Mouse (Mus musculus): ENCODE measurements around the gene Tgfbr1. TPM values are rescaled to one million over a fixed set of nuclear protein-coding genes. Genes with fewer than 3 reads are reported as not detected.
A peak's percentile ranks its signal among the peaks of the same experiment; 100 is the strongest.

The Tgfbr1 gene
- 100 to 1,000 TPM in 5 of 26 experiments, 10 to 100 TPM in 21; 20.5 to 186 (median 43.9) TPM for total RNA-seq (2018; cell fraction: chromatin; rRNA removed)
- total RNA-seq (2018; cell fraction: cytosol; rRNA removed): 100 to 1,000 TPM in 1 of 26 experiments, 10 to 100 TPM in 25; 23.9 to 110 (median 47.2) TPM
- 100 to 1,000 TPM in 5 of 26 experiments, 10 to 100 TPM in 21; 44.0 to 183 (median 73.9) TPM for total RNA-seq (2018; cell fraction: nucleus; rRNA removed)
- polyA plus RNA-seq (2018): 31.9 to 48.4 TPM (median 37.0 TPM) in 3 replicates

DNA sequence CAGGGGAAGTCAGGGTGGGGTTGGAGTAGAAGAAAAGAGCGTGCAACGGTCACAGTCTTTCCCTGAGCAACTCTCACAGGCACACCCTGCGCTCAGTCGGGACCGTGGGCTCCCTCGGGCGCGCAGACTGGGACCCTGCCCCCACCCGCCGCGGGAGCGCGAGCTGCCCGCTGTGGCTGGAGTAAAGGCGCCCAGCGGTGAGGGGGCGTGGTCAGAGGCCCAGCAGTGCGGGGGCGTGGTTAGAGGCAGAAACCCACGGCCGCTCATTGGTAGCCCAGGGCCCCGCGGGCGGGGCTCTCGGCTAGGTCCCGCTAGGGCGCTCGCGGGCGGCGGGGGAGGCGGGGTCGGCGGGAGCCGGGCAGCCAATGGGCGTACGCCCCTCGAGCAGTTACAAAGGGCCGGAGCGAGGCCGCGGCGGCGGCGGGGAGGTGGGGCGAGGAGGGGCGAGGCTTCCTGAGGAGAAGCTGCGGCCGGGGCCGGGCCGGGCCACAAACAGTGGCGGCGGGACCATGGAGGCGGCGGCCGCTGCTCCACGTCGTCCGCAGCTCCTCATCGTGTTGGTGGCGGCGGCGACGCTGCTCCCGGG, at the start of gene Tgfbr1:
Gene Tgfbr1 (plus strand): TSS at position 420 of the 586 bp plus-strand sequence.
- peak within 1 kb of the TSS; percentile 79 for H3K27ac ChIP-seq
- H3K79me2 ChIP-seq (ENCODE audit: inconsistent target): peaks cover 42% of the 10 kb centered on the region
- H3K4me3 ChIP-seq (ENCODE audit: inconsistent target): peak within 1 kb of the TSS; percentile 87
- 1% methylated on average over 42 of the region's 65 CpGs for WGBS (ENCODE audit: missing documents)
- no peaks in the 10 kb centered on the region for H3K36me3 ChIP-seq (ENCODE audit: inconsistent target)

- no peak overlapping the region for H3K4me3 ChIP-seq (ENCODE audit: inconsistent target)
- H3K79me2 ChIP-seq (ENCODE audit: inconsistent target): no peaks in the 10 kb centered on the region
- 0% methylated on average over 5 of the region's 5 CpGs for WGBS (ENCODE audit: missing documents)
- H3K27ac ChIP-seq: peak overlapping the region; percentile 95
- H3K36me3 ChIP-seq (ENCODE audit: inconsistent target): no peaks in the 10 kb centered on the region
These were observed 49.6 kb upstream of the Tgfbr1 start for GRCm38 (mm10) chr4:47303340-47303998.

DNA sequence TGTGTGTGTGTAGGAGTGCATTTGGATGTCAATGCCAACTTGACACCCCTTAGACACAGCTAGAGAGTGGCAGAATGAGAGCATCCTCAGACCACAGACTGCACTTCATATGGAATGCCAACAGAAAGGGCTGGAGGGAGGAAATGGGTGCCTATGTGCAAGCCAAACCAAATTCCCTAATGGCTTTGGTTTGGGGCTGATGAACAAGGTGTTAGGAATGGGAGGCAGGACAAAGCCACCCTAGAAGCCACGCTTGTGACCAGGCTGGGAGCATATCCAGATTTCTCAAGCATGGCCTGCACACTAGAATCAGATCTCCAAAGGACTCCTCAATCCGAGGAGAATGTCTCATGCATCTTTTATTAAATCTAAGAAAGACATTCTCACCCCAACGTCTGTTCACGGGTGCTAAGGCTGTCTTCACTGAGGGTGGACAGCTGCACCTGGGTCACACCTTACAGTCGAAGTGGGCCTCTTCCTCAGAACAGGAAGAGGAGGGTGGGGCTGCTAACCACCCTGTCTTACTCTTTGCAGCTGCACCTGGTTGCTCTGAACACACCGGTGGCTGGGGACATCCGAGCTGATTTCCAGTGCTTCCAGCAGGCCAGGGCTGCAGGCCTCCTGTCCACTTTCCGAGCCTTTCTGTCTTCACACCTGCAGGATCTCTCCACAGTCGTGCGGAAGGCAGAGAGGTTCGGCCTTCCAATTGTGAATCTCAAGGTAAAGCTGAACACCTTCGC, 43.0 kb upstream of the Tgfbr1 start:
- H3K27ac ChIP-seq: no peak overlapping the region
- H3K36me3 ChIP-seq (ENCODE audit: inconsistent target): no peaks in the 10 kb centered on the region
- H3K4me3 ChIP-seq (ENCODE audit: inconsistent target): no peak overlapping the region
- H3K79me2 ChIP-seq (ENCODE audit: inconsistent target): no peaks in the 10 kb centered on the region
- 84% methylated on average over 12 of the region's 12 CpGs for WGBS (ENCODE audit: missing documents)

- Histone ChIP-seq H3K27ac (no peak overlapping the region), H3K4me3 (ENCODE audit: inconsistent target) (no peak overlapping the region), H3K79me2 (ENCODE audit: inconsistent target) (no peaks in the 10 kb centered on the region), H3K36me3 (ENCODE audit: inconsistent target) (no peaks in the 10 kb centered on the region)
- 57% methylated on average over 6 of the region's 6 CpGs for WGBS (ENCODE audit: missing documents)
These were observed 42.2 kb upstream of the Tgfbr1 start for GRCm38 (mm10) chr4:47310812-47311211.

- Histone ChIP-seq H3K27ac (no peak overlapping the region), H3K79me2 (ENCODE audit: inconsistent target) (no peaks in the 10 kb centered on the region), H3K36me3 (ENCODE audit: inconsistent target) (no peaks in the 10 kb centered on the region), H3K4me3 (ENCODE audit: inconsistent target) (no peak overlapping the region)
- 52% methylated on average over 6 of the region's 6 CpGs for whole genome bisulfite sequencing (ENCODE audit: missing documents)
These were observed 41.6 kb upstream of the Tgfbr1 start for GRCm38 (mm10) chr4:47311467-47311866.

- H3K79me2 ChIP-seq (ENCODE audit: inconsistent target): no peaks in the 10 kb centered on the region
- H3K27ac ChIP-seq: no peak overlapping the region
- WGBS (ENCODE audit: missing documents): 44% methylated on average over 7 of the region's 7 CpGs
- H3K4me3 ChIP-seq (ENCODE audit: inconsistent target): no peak overlapping the region
- H3K36me3 ChIP-seq (ENCODE audit: inconsistent target): no peaks in the 10 kb centered on the region
These were observed 41.1 kb upstream of the Tgfbr1 start for GRCm38 (mm10) chr4:47311929-47312328.

DNA sequence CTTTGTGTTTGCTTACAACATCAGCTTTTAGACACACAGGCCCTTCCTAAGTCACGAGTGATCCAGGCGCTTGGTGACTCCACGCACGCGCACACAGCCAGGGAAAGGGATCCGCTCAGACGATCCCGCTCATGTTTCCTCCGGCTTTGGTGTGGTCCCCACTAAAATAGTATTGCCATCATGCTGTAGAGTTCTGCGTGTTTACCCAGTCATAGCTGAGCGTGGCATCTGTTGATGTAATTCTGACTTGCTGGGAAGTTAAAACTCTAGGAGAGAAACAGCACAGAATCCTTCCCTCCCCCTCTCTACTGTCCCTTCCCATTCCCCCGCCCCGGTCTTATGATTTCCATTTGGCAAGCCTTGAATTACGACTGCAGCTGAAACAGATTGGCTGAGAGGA, 40.3 kb upstream of the Tgfbr1 start:
- WGBS (ENCODE audit: missing documents): 90% methylated on average over 14 of the region's 14 CpGs
- no peaks in the 10 kb centered on the region for H3K79me2 ChIP-seq (ENCODE audit: inconsistent target)
- no peak overlapping the region for H3K4me3 ChIP-seq (ENCODE audit: inconsistent target)
- H3K27ac ChIP-seq: no peak overlapping the region
- H3K36me3 ChIP-seq (ENCODE audit: inconsistent target): no peaks in the 10 kb centered on the region

DNA sequence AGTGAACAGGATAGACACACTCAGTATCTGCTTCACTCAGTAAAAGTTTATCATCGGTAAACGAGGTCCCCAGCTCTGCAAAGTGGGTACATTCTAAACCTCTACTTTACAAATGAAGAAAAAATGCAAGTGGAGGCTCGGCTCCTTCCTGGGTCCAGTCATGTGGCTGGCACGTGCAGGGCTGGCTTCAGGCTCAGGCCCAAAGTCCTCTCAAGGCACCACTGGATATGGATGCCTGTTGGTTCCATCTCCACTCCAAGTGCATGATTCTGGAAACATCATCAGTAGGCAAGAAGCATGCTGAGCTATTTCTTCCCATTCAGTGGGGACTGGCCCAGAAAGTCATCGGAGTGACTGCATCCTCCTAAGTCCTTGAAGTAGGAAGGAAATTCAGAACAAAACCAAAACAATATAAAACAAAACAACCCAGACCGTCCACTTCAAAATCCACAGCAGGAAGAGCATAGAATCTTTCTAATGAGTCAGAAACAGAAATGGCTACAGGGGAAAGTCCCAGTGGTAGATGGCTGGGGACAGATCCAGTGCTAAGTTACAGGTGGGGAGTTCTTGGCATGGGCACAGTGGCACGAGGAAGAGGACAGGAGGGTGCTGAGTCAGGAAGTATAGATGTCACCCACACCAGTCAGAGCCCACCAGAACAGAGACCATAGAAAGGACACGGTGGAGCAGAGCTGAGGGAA, 39.2 kb upstream of the Tgfbr1 start:
- Histone ChIP-seq H3K27ac (no peak overlapping the region), H3K4me3 (ENCODE audit: inconsistent target) (no peak overlapping the region), H3K79me2 (ENCODE audit: inconsistent target) (no peaks in the 10 kb centered on the region), H3K36me3 (ENCODE audit: inconsistent target) (no peaks in the 10 kb centered on the region)
- 69% methylated on average over 7 of the region's 8 CpGs for WGBS (ENCODE audit: missing documents)

DNA sequence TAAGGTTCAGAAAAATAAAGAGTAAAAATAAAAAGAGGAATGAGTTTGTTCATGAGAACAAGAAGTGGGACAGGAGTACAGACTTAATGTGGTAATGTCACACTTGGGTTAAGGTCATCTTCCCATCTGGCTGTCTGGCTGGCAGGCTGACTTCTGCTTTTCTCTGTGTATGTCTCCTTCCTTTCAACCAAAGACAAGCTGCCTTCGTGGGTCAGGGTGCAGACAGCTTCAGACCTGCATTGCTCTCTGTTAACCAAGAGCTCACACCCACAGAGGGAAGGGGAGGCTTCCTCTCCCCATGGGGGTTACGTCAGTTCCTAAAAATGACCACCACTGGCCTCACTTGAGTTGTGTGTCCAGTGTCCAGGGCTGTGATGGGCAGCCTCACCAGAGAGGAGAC, 37.6 kb upstream of the Tgfbr1 start:
- 0% methylated on average over 2 of the region's 2 CpGs for WGBS (ENCODE audit: missing documents)
- Histone ChIP-seq H3K27ac (peak overlapping the region; percentile 62), H3K79me2 (ENCODE audit: inconsistent target) (no peaks in the 10 kb centered on the region), H3K36me3 (ENCODE audit: inconsistent target) (no peaks in the 10 kb centered on the region), H3K4me3 (ENCODE audit: inconsistent target) (no peak overlapping the region)

- no peaks in the 10 kb centered on the region for H3K36me3 ChIP-seq (ENCODE audit: inconsistent target)
- WGBS (ENCODE audit: missing documents): 86% methylated on average over 6 of the region's 6 CpGs
- H3K4me3 ChIP-seq (ENCODE audit: inconsistent target): no peak overlapping the region
- no peaks in the 10 kb centered on the region for H3K79me2 ChIP-seq (ENCODE audit: inconsistent target)
- H3K27ac ChIP-seq: peak overlapping the region; percentile 62; the same call in 1 of the 2 replicates
These were observed 36.6 kb upstream of the Tgfbr1 start for GRCm38 (mm10) chr4:47316432-47316831.

DNA sequence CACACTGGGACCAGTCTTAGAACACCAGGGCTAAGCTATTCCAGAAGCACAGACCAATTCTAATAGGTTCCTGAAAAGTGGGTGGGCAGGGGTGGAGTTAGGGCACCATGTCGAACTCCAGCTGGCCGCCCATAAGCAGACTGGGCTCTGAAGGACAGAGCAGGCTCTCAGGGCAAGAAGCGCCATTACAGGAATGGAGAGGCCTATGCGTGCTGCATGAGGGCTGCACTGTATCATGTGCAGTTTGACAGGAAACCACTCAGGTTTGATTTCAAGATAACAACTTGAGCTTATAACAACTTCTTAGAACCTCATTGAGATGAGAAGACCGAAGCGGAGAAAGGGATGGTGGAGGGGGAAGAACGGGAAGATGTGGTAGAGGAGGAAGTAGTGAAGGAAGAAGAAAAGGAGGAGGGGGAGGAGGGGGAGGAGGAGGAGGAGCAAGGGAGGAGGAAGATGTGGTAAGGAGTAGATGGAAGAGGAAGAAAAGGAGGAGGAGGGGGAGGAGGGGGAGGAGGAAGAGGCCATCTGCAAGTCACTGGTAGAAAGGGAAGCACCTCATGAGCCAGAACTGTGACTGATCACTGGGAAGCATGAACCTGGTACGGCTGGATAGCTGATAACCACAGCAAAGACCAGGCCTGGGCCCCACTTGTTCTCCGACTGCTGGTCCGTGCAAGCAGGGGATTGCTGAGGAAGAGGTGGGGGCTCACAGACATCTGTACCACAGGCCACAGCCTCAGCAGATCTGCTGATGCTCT, 33.3 kb upstream of the Tgfbr1 start:
- no peaks in the 10 kb centered on the region for H3K79me2 ChIP-seq (ENCODE audit: inconsistent target)
- H3K4me3 ChIP-seq (ENCODE audit: inconsistent target): no peak overlapping the region
- H3K27ac ChIP-seq: peak overlapping the region; percentile 57
- WGBS (ENCODE audit: missing documents): 10% methylated on average over 7 of the region's 10 CpGs
- no peaks in the 10 kb centered on the region for H3K36me3 ChIP-seq (ENCODE audit: inconsistent target)

GRCm38 (mm10) chr4:47322315-47322714, 30.7 kb upstream of the Tgfbr1 start:
- H3K79me2 ChIP-seq (ENCODE audit: inconsistent target): no peaks in the 10 kb centered on the region
- H3K36me3 ChIP-seq (ENCODE audit: inconsistent target): no peaks in the 10 kb centered on the region
- no peak overlapping the region for H3K4me3 ChIP-seq (ENCODE audit: inconsistent target)
- H3K27ac ChIP-seq: no peak overlapping the region
- WGBS (ENCODE audit: missing documents): 94% methylated on average over 2 of the region's 3 CpGs

DNA sequence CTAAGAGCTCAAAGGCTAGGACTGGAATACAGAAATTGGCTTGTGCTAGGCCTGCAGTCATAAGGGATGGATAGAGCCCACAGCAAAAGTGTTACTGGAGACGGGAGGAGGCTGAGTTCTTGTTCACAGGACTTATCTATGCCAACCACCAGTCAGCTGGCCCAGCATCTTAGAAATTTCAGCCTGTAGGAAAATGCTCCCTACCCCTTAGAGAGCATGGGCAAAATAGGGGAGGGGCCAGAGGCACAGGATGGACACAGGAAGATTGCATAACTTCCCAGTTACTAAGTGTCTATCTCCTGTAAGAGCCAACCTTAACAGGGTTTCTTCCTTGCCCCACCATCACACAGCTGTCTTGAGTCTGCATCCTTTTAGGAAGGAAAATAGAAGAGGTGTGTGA, 28.8 kb upstream of the Tgfbr1 start:
- H3K4me3 ChIP-seq (ENCODE audit: inconsistent target): no peak overlapping the region
- H3K27ac ChIP-seq: no peak overlapping the region
- H3K79me2 ChIP-seq (ENCODE audit: inconsistent target): no peaks in the 10 kb centered on the region
- 63% methylated on average over 1 of the region's 1 CpGs for WGBS (ENCODE audit: missing documents)
- no peaks in the 10 kb centered on the region for H3K36me3 ChIP-seq (ENCODE audit: inconsistent target)

DNA sequence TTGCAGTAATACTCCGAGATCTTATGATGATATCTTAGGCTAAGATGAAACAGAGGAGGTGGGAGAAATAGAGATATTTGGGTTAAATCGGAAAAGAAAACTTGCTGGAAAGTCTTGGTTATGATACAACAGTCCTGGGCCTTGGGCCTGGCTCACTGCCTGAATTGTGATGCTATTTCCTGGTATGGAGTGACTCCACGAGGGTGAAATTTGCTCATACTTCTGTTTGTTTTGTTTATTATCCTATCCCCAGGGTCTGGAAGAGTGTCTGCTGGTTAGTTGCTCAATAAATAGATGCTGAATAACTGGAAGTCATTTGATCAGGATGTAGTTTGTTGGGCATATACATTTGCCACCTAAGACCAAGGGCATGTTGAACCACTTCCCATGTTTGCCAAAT, 25.2 kb upstream of the Tgfbr1 start:
- 77% methylated on average over 3 of the region's 3 CpGs for WGBS (ENCODE audit: missing documents)
- H3K79me2 ChIP-seq (ENCODE audit: inconsistent target): no peaks in the 10 kb centered on the region

More for the DNA sequence above, 25.2 kb upstream of the Tgfbr1 start:
- no peak overlapping the region for H3K4me3 ChIP-seq (ENCODE audit: inconsistent target)
- no peak overlapping the region for H3K27ac ChIP-seq
- H3K36me3 ChIP-seq (ENCODE audit: inconsistent target): no peaks in the 10 kb centered on the region

Data from macrophage (primary cell).